Mouse (Mus musculus): Measurements from ENCODE around the gene Foxa3. TPM values are rescaled to one million over a fixed set of nuclear protein-coding genes. Genes with fewer than 3 reads are reported as not detected.

The Foxa3 gene
- polyA plus RNA-seq, 1 experiment from 2014 or later, result not detected

GRCm38 (mm10) chr7:19022189-19022958, 964 bp downstream of the Foxa3 start:
- no peak overlapping the region for H3K27ac ChIP-seq
- peaks cover 41% of the 10 kb centered on the region for H3K27me3 ChIP-seq
- no peak overlapping the region for H3K4me2 ChIP-seq
- H3K36me3 ChIP-seq, result no peaks in the 10 kb centered on the region
- 66% methylated on average over 18 of the region's 18 CpGs for WGBS
- H3K9ac ChIP-seq, result no peak overlapping the region
- no peak overlapping the region for H3K4me3 ChIP-seq
- ATAC-seq (ENCODE audit: low FRiP score), result no peak
- no peaks in the 10 kb centered on the region for H3K9me3 ChIP-seq
- peaks cover 19% of the 10 kb centered on the region for H3K4me1 ChIP-seq (replicated peaks)

GRCm38 (mm10) chr7:19021048-19021447, 2.3 kb downstream of the Foxa3 start:
- Histone ChIP-seq H3K27me3 (peaks cover 41% of the 10 kb centered on the region), H3K9ac (no peak overlapping the region), H3K4me3 (no peak overlapping the region), H3K36me3 (no peaks in the 10 kb centered on the region), H3K4me2 (no peak overlapping the region), H3K27ac (no peak overlapping the region), H3K4me1 (replicated peaks) (peaks cover 14% of the 10 kb centered on the region), H3K9me3 (no peaks in the 10 kb centered on the region)
- ATAC-seq (ENCODE audit: low FRiP score), result no peak
- 27% methylated on average over 8 of the region's 8 CpGs for WGBS

DNA sequence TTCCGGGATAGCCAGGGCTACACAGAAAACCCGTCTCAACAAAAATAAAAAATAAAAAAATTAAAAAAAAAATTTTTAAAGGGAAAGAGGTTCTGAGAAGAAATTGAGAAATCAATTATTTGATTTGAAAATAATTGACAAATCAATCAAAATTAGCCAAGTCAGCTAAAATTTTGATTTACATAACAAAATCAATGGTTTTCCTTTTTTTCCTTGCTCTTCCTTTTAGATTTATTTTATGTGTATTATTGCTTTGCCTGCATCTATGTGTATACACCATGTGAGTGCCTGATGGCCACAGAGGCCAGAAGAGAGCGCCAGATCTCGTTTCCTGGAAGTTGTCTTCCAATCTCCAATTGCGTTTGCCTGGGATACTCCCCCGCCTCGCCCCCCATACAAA, 5.4 kb downstream of the Foxa3 start:
- no peak overlapping the region for H3K4me2 ChIP-seq
- 89% methylated on average over 7 of the region's 7 CpGs for WGBS
- peaks cover 31% of the 10 kb centered on the region for H3K27me3 ChIP-seq
- ATAC-seq (ENCODE audit: low FRiP score), result no peak
- no peak overlapping the region for H3K9ac ChIP-seq
- H3K4me1 ChIP-seq (replicated peaks), result no peaks in the 10 kb centered on the region
- no peaks in the 10 kb centered on the region for H3K9me3 ChIP-seq
- no peak overlapping the region for H3K4me3 ChIP-seq
- no peak overlapping the region for H3K27ac ChIP-seq
- H3K36me3 ChIP-seq, result no peaks in the 10 kb centered on the region

GRCm38 (mm10) chr7:19016042-19016441, 7.3 kb downstream of the Foxa3 start:
- H3K9ac ChIP-seq, result no peak overlapping the region
- peaks cover 13% of the 10 kb centered on the region for H3K27me3 ChIP-seq
- H3K4me1 ChIP-seq (replicated peaks), result peaks cover 9% of the 10 kb centered on the region
- H3K27ac ChIP-seq, result no peak overlapping the region
- 93% methylated on average over 4 of the region's 4 CpGs for WGBS
- ATAC-seq (ENCODE audit: low FRiP score), result no peak
- H3K36me3 ChIP-seq, result no peaks in the 10 kb centered on the region
- H3K4me3 ChIP-seq, result no peak overlapping the region
- no peaks in the 10 kb centered on the region for H3K9me3 ChIP-seq
- no peak overlapping the region for H3K4me2 ChIP-seq

GRCm38 (mm10) chr7:19014452-19014851, 8.9 kb downstream of the Foxa3 start:
- no peaks in the 10 kb centered on the region for H3K36me3 ChIP-seq
- no peak overlapping the region for H3K4me3 ChIP-seq
- no peak overlapping the region for H3K27ac ChIP-seq
- no peaks in the 10 kb centered on the region for H3K9me3 ChIP-seq
- peaks cover 9% of the 10 kb centered on the region for H3K4me1 ChIP-seq (replicated peaks)
- H3K4me2 ChIP-seq, result no peak overlapping the region
- 66% methylated on average over 15 of the region's 15 CpGs for WGBS
- no peak for ATAC-seq (ENCODE audit: low FRiP score)
- no peak overlapping the region for H3K9ac ChIP-seq
- no peaks in the 10 kb centered on the region for H3K27me3 ChIP-seq

DNA sequence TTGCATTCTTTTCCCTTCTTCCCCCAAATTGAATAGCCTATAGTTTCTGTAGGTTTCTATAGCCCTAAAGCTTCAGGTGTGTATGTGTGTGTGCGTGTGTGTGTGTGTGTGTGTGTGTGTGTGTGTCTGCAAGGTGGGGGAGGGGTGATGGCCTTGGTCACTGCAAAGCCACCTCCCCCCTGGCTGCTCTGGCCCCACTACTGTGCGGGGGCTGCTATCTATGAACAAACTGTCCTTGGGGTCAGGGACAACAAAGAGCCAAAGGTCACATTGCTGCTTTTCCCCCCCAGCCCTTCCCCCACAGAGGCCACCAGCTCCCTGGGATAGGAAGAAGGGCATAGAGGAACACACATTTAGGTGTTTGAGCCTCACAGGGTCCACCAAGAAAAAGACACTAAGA, 10.5 kb downstream of the Foxa3 start:
- peaks cover 9% of the 10 kb centered on the region for H3K4me1 ChIP-seq (replicated peaks)
- ATAC-seq (ENCODE audit: low FRiP score), result no peak
- no peaks in the 10 kb centered on the region for H3K27me3 ChIP-seq
- 41% methylated on average over 2 of the region's 2 CpGs for WGBS
- no peak overlapping the region for H3K4me2 ChIP-seq
- H3K4me3 ChIP-seq, result no peak overlapping the region
- no peaks in the 10 kb centered on the region for H3K9me3 ChIP-seq
- H3K27ac ChIP-seq, result no peak overlapping the region
- H3K9ac ChIP-seq, result no peak overlapping the region
- peaks cover under 1% of the 10 kb centered on the region; the same call in 1 of the 2 replicates for H3K36me3 ChIP-seq

GRCm38 (mm10) chr7:19012025-19012621, 11.2 kb downstream of the Foxa3 start:
- Histone ChIP-seq H3K9me3 (no peaks in the 10 kb centered on the region), H3K4me1 (replicated peaks) (peaks cover 16% of the 10 kb centered on the region), H3K36me3 (peaks cover 9% of the 10 kb centered on the region), H3K9ac (peak overlapping the region; percentile 73), H3K27ac (no peak overlapping the region), H3K4me3 (peak overlapping the region; percentile 25), H3K27me3 (no peaks in the 10 kb centered on the region), H3K4me2 (peak overlapping the region; percentile 50)
- no peak for ATAC-seq (ENCODE audit: low FRiP score)
- WGBS, result 5% methylated on average over 30 of the region's 31 CpGs

DNA sequence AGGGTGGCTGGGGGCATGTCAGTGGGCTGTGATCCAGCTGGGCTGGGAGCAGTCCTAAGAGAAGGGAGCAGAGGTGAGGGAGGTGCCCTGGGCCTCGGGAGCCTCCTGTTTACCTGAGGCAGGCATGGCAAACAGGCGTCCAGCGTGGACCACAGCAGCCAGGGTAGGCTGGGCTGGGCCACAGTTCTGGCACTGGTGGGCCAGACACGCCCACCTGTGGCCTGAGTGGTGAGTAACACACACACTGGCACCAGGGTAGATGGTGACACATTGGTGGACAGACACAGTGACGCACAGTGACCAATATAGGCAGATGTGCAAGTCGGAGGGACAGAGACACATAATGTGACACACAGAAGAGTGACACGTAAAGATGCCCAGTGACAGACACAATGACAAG, 12.8 kb downstream of the Foxa3 start:
- Histone ChIP-seq H3K9ac (peak overlapping the region; percentile 47; the same call in 1 of the 2 replicates), H3K4me3 (no peak overlapping the region), H3K4me1 (replicated peaks) (peaks cover 31% of the 10 kb centered on the region), H3K36me3 (peaks cover 22% of the 10 kb centered on the region), H3K27ac (no peak overlapping the region), H3K4me2 (no peak overlapping the region), H3K27me3 (no peaks in the 10 kb centered on the region), H3K9me3 (no peaks in the 10 kb centered on the region)
- no peak for ATAC-seq (ENCODE audit: low FRiP score)
- 85% methylated on average over 7 of the region's 7 CpGs for WGBS

DNA sequence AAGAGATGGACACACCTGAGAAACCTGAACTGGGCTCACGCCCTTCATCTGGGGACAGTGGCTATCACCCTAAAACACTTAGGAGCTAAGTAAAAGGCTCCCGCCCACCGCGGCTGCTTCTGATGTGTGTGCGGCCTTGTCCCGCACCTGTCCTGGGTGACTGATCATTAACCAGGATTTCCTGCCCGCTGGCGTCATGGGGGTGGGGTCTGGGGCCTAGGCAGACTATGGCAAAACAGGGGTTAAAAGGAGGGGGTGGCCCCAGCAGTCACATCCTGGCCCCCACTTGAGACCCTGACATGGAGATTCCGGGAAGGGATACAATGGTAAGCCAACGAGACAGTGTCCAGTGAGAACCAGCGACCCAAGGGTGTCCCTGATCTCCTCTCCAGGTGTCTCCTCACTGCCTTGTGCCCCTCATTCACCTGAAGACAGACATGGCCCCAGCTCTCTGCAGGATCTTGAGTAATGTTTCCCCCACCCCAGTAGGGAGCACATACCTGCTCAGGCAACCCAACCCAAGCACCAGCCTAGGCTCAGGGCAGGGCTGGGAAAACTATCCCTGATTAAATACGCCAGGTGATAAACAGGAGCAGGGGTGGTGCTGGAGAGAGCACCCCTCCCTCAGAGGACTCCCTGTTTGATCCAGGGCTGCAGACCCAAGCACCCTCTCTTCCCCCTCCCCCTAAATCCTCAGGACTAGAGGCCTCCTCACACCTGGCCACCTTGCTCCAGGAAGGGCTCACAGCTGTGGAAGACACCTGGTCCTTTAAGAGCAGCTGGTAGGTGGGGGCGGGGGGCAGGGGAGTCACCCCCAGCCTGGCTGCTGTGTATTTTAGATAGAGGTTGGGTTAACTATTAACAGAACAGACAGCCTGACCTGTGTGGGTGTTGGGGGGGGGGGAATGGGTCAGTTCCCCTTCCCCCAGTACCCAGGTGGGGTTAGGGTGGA, 16.0 kb downstream of the Foxa3 start:
- Histone ChIP-seq H3K9me3 (no peaks in the 10 kb centered on the region), H3K27me3 (no peaks in the 10 kb centered on the region), H3K4me1 (replicated peaks) (peaks cover 49% of the 10 kb centered on the region), H3K36me3 (peaks cover 27% of the 10 kb centered on the region), H3K27ac (no peak overlapping the region), H3K4me3 (no peak overlapping the region), H3K9ac (no peak overlapping the region), H3K4me2 (no peak overlapping the region)
- WGBS, result 74% methylated on average over 13 of the region's 13 CpGs
- ATAC-seq (ENCODE audit: low FRiP score), result no peak

- H3K9ac ChIP-seq, result peak overlapping the region; percentile 97
- 0 out of 2 replicates have a peak overlapping the region, but pooled peaks have one; percentile 14 for H3K4me3 ChIP-seq
- H3K27ac ChIP-seq, result no peak overlapping the region
- H3K4me2 ChIP-seq, result peak overlapping the region; percentile 100
- no peaks in the 10 kb centered on the region for H3K9me3 ChIP-seq
- ATAC-seq (ENCODE audit: low FRiP score), result no peak
- H3K27me3 ChIP-seq, result no peaks in the 10 kb centered on the region
- peaks cover 27% of the 10 kb centered on the region for H3K36me3 ChIP-seq
- 8% methylated on average over 12 of the region's 12 CpGs for WGBS
- peaks cover 47% of the 10 kb centered on the region for H3K4me1 ChIP-seq (replicated peaks)
Observed at GRCm38 (mm10) chr7:19006476-19006875, 16.9 kb downstream of the Foxa3 start.

DNA sequence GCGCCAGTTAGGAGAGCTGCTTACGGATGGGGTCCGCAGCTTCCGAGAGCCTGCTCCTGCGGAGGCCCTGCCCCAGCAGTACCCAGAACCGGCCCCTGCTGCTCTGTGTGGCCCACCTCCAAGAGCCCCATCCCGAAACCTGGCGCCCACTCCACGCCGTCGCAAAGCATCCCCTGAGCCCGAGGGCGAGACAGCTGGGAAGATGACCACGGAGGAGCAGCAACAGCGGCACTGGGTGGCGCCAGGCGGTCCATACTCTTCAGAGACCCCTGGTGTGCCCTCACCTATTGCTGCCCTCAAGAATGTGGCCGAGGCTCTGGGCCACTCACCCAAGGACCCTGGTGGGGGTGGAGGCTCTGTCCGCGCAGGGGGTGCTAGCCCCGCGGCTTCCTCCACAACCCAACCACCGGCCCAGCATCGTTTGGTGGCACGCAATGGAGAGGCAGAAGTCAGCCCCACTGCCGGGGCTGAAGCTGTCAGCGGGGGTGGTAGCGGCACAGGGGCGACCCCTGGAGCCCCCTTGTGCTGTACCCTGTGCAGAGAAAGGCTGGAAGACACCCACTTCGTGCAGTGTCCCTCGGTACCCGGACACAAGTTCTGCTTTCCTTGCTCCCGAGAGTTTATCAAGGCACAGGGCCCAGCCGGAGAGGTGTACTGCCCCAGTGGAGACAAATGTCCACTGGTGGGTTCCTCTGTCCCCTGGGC, 17.8 kb downstream of the Foxa3 start:
- H3K4me2 ChIP-seq, result peak overlapping the region; percentile 100
- H3K9me3 ChIP-seq, result no peaks in the 10 kb centered on the region
- H3K4me3 ChIP-seq, result peak overlapping the region; percentile 91
- peak overlapping the region; percentile 97 for H3K9ac ChIP-seq
- ATAC-seq (ENCODE audit: low FRiP score), result no peak
- peaks cover 54% of the 10 kb centered on the region for H3K4me1 ChIP-seq (replicated peaks)
- peaks cover 29% of the 10 kb centered on the region for H3K36me3 ChIP-seq
- WGBS, result 81% methylated on average over 33 of the region's 34 CpGs
- 0 out of 2 replicates have a peak overlapping the region, but pooled peaks have one; percentile 12 for H3K27ac ChIP-seq
- H3K27me3 ChIP-seq, result no peaks in the 10 kb centered on the region

Data from hindbrain, embryonic 13.5 days (tissue).